Mouse (Mus musculus) myocyte (in vitro differentiated cells): Measurements from ENCODE around the gene Npc2. TPM values are rescaled to one million over a fixed set of nuclear protein-coding genes. Genes with fewer than 3 reads are reported as not detected.
A peak's percentile ranks its signal among the peaks of the same experiment; 100 is the strongest.

Experiments
- H3K27me3 ChIP-seq: one replicate; pipeline ENCODE4 v1.6.1; 2011; ENCODE audit not compliant: control insufficient read depth, insufficient read depth, insufficient read length
- H3K36me3 ChIP-seq: one replicate; pipeline ENCODE4 v1.6.1; 2011; ENCODE audit not compliant: control insufficient read depth, insufficient read depth
- H3K4me2 ChIP-seq: one replicate; pipeline ENCODE4 v1.6.1; 2011; ENCODE audit warnings: low read depth, control low read depth
- H3K4me3 ChIP-seq: one replicate; pipeline ENCODE4 v1.5.1; 2011; ENCODE audit warnings: mild to moderate bottlenecking, control low read depth, moderate library complexity
- H3K79me2 ChIP-seq: one replicate; pipeline ENCODE4 v1.6.1; 2011; ENCODE audit not compliant: control insufficient read depth, insufficient read depth
- H3ac ChIP-seq: one replicate; pipeline ENCODE4 v1.6.1; 2011; ENCODE audit not compliant: control insufficient read depth, insufficient read length
- CEBPB ChIP-seq: IDR thresholded peaks from 2 replicates; pipeline ENCODE4 v1.6.1; 2011; ENCODE audit warnings: mild to moderate bottlenecking, moderate library complexity; ENCODE audit not compliant: poor library complexity, insufficient read depth, severe bottlenecking
- E2F4 ChIP-seq: IDR thresholded peaks from one replicate; pipeline ENCODE4 v1.6.1; 2011; ENCODE audit warnings: mild to moderate bottlenecking, control low read depth, moderate library complexity; ENCODE audit not compliant: insufficient read depth
- MAX ChIP-seq: IDR thresholded peaks from one replicate; pipeline ENCODE4 v1.6.1; 2011; ENCODE audit warnings: low read depth, mild to moderate bottlenecking, control low read depth
- MYOD1 ChIP-seq, 3 experiments: IDR thresholded peaks; one replicate each; pipeline ENCODE4 v1.6.1; 2011; ENCODE audit warnings: control low read depth in 2 of 3, low read depth in 2 of 3, mild to moderate bottlenecking in 2 of 3, moderate library complexity in 1 of 3; ENCODE audit not compliant: insufficient read length in 2 of 3, control insufficient read depth in 1 of 3
- MYOG ChIP-seq, 3 experiments: IDR thresholded peaks; one replicate each; pipeline ENCODE4 v1.6.1; 2011; ENCODE audit warnings: control low read depth in 2 of 3, low read depth in 2 of 3, mild to moderate bottlenecking in 2 of 3; ENCODE audit not compliant: insufficient read length in 2 of 3, control insufficient read depth in 1 of 3, insufficient read depth in 1 of 3
- POLR2A ChIP-seq: IDR thresholded peaks from one replicate; pipeline ENCODE4 v1.6.1; 2011; ENCODE audit warnings: low read depth, mild to moderate bottlenecking, control low read depth, moderate library complexity; ENCODE audit not compliant: insufficient read length
- POLR2AphosphoS2 ChIP-seq: IDR thresholded peaks from one replicate; pipeline ENCODE4 v1.6.1; 2011; ENCODE audit warnings: low read depth, control low read depth; ENCODE audit not compliant: insufficient read length
- REST ChIP-seq: IDR thresholded peaks from one replicate; pipeline ENCODE4 v1.6.1; 2011; ENCODE audit warnings: mild to moderate bottlenecking, control low read depth, moderate library complexity; ENCODE audit not compliant: insufficient read depth, insufficient read length
- SRF ChIP-seq: IDR thresholded peaks from one replicate; pipeline ENCODE4 v1.6.1; 2011; ENCODE audit warnings: low read depth; ENCODE audit not compliant: control insufficient read depth, insufficient read length
- TCF12 ChIP-seq: IDR thresholded peaks from one replicate; pipeline ENCODE4 v1.6.1; 2011; ENCODE audit warnings: mild to moderate bottlenecking, control low read depth; ENCODE audit not compliant: poor library complexity, insufficient read depth, severe bottlenecking
- TCF3 ChIP-seq: IDR thresholded peaks from one replicate; pipeline ENCODE4 v1.6.1; 2011; ENCODE audit warnings: low read depth, control low read depth; ENCODE audit not compliant: insufficient read length
- USF1 ChIP-seq: IDR thresholded peaks from one replicate; pipeline ENCODE4 v1.6.1; 2011; ENCODE audit warnings: low read depth, mild to moderate bottlenecking, control low read depth, moderate library complexity
- polyA plus RNA-seq: library from polyadenylated mRNA; unstranded; fragments of >200 nt; fragmentation: generic; extraction: Trizol; gene quantifications from one replicate; pipeline ENCODE4 v1.2.1, GENCODE M21; 2012; ENCODE audit warnings: missing spikeins

Npc2 gene
- polyA plus RNA-seq, result 188 TPM

- Histone ChIP-seq H3K4me3 (peak within 1 kb of the TSS; percentile 71), H3K79me2 (peaks cover 51% of the 10 kb centered on the region), H3K4me2 (peak within 1 kb of the TSS; percentile 95), H3K36me3 (peaks cover 10% of the 10 kb centered on the region), H3ac (peak within 1 kb of the TSS; percentile 39), H3K27me3 (no peaks in the 10 kb centered on the region)
- no peak for TF ChIP-seq MAX
- no peak for TF ChIP-seq TCF12
- TF ChIP-seq CEBPB, result no peak
- TF ChIP-seq TCF3, result no peak
- no peak for TF ChIP-seq E2F4
- peak; percentile 92 for TF ChIP-seq POLR2AphosphoS2
- TF ChIP-seq SRF, result peak; percentile 60
- no peak for TF ChIP-seq MYOD1 (IDR thresholded peaks at IDR 0.05; ENCODE audit: control insufficient read depth in 1 of 3, insufficient read length in 2 of 3, low read depth in 2 of 3)
- peak; percentile 98 for TF ChIP-seq POLR2A
Measured at GRCm38 (mm10) chr12:84772726-84773441, at the start of gene Npc2, which contains the start of gene Isca2. Gene Npc2, minus strand, starts transcription at chr12:84773152. Gene Isca2, plus strand, starts transcription at chr12:84773251.

GRCm38 (mm10) chr12:84819236-84820168 is 46.5 kb upstream of the Npc2 start:
- TF ChIP-seq MYOG (IDR thresholded peaks at IDR 0.05; ENCODE audit: control insufficient read depth in 1 of 3, insufficient read depth in 1 of 3, insufficient read length in 2 of 3, low read depth in 2 of 3) (peak; percentile 59 to 98 (median 86)), POLR2A (no peak), E2F4 (no peak), POLR2AphosphoS2 (no peak), TCF3 (peak; percentile 90), USF1 (no peak), MYOD1 (IDR thresholded peaks at IDR 0.05; ENCODE audit: control insufficient read depth in 1 of 3, insufficient read length in 2 of 3, low read depth in 2 of 3) (peak; percentile 92 to 96 (median 95)), TCF12 (peak; percentile 93), CEBPB (peak; percentile 59), MAX (no peak), SRF (no peak), REST (no peak)
- H3K27me3 ChIP-seq, result no peaks in the 10 kb centered on the region

GRCm38 (mm10) chr12:84818496-84818895 is 45.5 kb upstream of the Npc2 start:
- Histone ChIP-seq H3K4me2 (peak overlapping the region; percentile 26), H3K27me3 (no peaks in the 10 kb centered on the region), H3K4me3 (no peak overlapping the region), H3K36me3 (no peaks in the 10 kb centered on the region), H3ac (no peak overlapping the region), H3K79me2 (no peaks in the 10 kb centered on the region)
- TF ChIP-seq REST, result no peak

More at GRCm38 (mm10) chr12:84819236-84820168, 46.5 kb upstream of the Npc2 start:
- no peak overlapping the region for H3ac ChIP-seq
- H3K4me2 ChIP-seq, result peak overlapping the region; percentile 30
- H3K4me3 ChIP-seq, result no peak overlapping the region
- no peaks in the 10 kb centered on the region for H3K36me3 ChIP-seq
- no peaks in the 10 kb centered on the region for H3K79me2 ChIP-seq

- TF ChIP-seq MYOD1 (IDR thresholded peaks at IDR 0.05; ENCODE audit: control insufficient read depth in 1 of 3, insufficient read length in 2 of 3, low read depth in 2 of 3) (no peak), TCF3 (no peak), CEBPB (no peak), MYOG (IDR thresholded peaks at IDR 0.05; ENCODE audit: control insufficient read depth in 1 of 3, insufficient read depth in 1 of 3, insufficient read length in 2 of 3, low read depth in 2 of 3) (no peak), TCF12 (no peak), REST (no peak)
- Histone ChIP-seq H3K79me2 (no peaks in the 10 kb centered on the region), H3ac (no peak overlapping the region), H3K27me3 (no peaks in the 10 kb centered on the region), H3K36me3 (no peaks in the 10 kb centered on the region), H3K4me3 (no peak overlapping the region), H3K4me2 (no peak overlapping the region)
Measured at GRCm38 (mm10) chr12:84814663-84815325, 41.8 kb upstream of the Npc2 start.

- no peaks in the 10 kb centered on the region for H3K36me3 ChIP-seq
- H3K27me3 ChIP-seq, result no peaks in the 10 kb centered on the region
- no peak overlapping the region for H3K4me2 ChIP-seq
- TF ChIP-seq REST (no peak), MAX (no peak), E2F4 (no peak), SRF (no peak), USF1 (no peak), MYOD1 (IDR thresholded peaks at IDR 0.05; ENCODE audit: control insufficient read depth in 1 of 3, insufficient read length in 2 of 3, low read depth in 2 of 3) (no peak), POLR2A (no peak), CEBPB (no peak), POLR2AphosphoS2 (no peak)
- H3K4me3 ChIP-seq, result no peak overlapping the region
- H3K79me2 ChIP-seq, result no peaks in the 10 kb centered on the region
- no peak overlapping the region for H3ac ChIP-seq
Measured at GRCm38 (mm10) chr12:84813773-84814172, 40.8 kb upstream of the Npc2 start.
